Mouse (Mus musculus) testis, postnatal 10 days (tissue): ENCODE measurements at regions not wholly inside any gene's neighbourhood (a gene's known extent, or its start where the extent isn't known, plus 50 kb on each side); places are given as distances from the start of the nearest gene placed in this dataset.
A peak's percentile ranks its signal among the peaks of the same experiment; 100 is the strongest.

ENCODE experiments used
- DNase-seq: peaks from one replicate; pipeline ENCODE4 v3.0.0; 2021; ENCODE audit warnings: low spot score

GRCm38 (mm10) chr17:64229225-64229976 lies 102.3 kb downstream of the Pja2 start:
- no peak for DNase-seq

GRCm38 (mm10) chr17:64214599-64214998 lies 117.1 kb downstream of the Pja2 start:
- DNase-seq = no peak

GRCm38 (mm10) chr17:64213251-64213650 lies 118.5 kb downstream of the Pja2 start:
- DNase-seq = no peak

GRCm38 (mm10) chr17:64211281-64211680 lies 120.4 kb downstream of the Pja2 start:
- DNase-seq = no peak

GRCm38 (mm10) chr17:64210366-64210765 lies 121.3 kb downstream of the Pja2 start:
- DNase-seq = no peak

GRCm38 (mm10) chr17:64209640-64210039 lies 122.1 kb downstream of the Pja2 start:
- no peak for DNase-seq

GRCm38 (mm10) chr17:64208152-64208855 lies 123.4 kb downstream of the Pja2 start:
- DNase-seq = no peak

- no peak for DNase-seq
Observed at GRCm38 (mm10) chr17:64206196-64206718, 125.5 kb downstream of the Pja2 start.

GRCm38 (mm10) chr17:64203611-64204010 lies 128.1 kb downstream of the Pja2 start:
- DNase-seq = peak; percentile 21

GRCm38 (mm10) chr17:64202248-64202647 lies 129.5 kb downstream of the Pja2 start:
- DNase-seq = no peak

GRCm38 (mm10) chr17:64201609-64202008 lies 130.1 kb downstream of the Pja2 start:
- DNase-seq = no peak

- DNase-seq = no peak
Observed at GRCm38 (mm10) chr17:64200092-64200877, 131.4 kb downstream of the Pja2 start.

GRCm38 (mm10) chr17:64199241-64199933 lies 132.3 kb downstream of the Pja2 start:
- no peak for DNase-seq

- DNase-seq = peak; percentile 13
Observed at GRCm38 (mm10) chr17:64196437-64196836, 135.3 kb downstream of the Pja2 start.

GRCm38 (mm10) chr17:64193055-64193454 lies 138.7 kb downstream of the Pja2 start:
- no peak for DNase-seq
